Mouse (Mus musculus): ENCODE results near the gene Adpgk. TPM values are rescaled to one million over a fixed set of nuclear protein-coding genes. Genes with fewer than 3 reads are reported as not detected.
A peak's percentile ranks its signal among the peaks of the same experiment; 100 is the strongest.

The Adpgk gene
- polyA plus RNA-seq, 1 experiment: 7.5 TPM

DNA sequence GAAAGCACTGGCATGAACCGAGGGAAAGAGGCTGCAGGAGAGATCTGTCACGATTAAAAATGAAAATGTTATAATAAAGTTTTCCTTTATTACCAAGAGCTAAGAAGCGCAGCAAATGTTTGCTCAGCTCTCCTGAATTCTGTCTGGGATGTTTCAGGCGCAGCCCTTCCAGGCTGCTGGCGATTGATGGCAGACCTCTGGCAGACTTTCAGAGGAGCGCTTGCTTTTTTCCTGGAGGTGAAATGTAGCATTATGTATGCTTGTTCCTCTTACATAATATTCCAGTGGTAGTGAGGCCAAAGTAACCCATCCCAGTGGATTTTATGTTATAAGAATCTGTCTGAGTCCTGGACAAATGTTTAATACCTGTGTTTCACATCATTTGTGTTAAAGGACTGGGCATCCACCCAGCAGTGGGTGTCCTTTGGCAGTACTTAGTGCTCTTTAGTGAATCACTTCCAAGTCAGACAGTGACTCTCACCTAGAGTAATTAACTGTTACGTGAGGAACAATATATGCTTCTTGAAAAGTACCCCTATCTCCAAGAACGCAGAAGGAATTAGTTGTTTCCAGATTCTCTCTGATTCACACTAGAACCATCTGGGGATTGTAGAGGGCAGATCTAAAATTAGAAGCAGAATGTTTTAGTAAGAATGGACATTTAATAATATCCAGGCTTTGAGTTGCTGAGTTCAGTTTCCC is 19.4 kb downstream of the Adpgk start:
- peaks cover 21% of the 10 kb centered on the region for H3K36me3 ChIP-seq (ENCODE audit: control insufficient read depth, insufficient read depth, low read length)
- no peak overlapping the region for H3K27ac ChIP-seq (ENCODE audit: insufficient read depth, low read depth, low read length)
- WGBS: 85% methylated on average over 8 of the region's 8 CpGs
- H3K4me3 ChIP-seq (ENCODE audit: low read depth, low read length): no peak overlapping the region
- H3K27me3 ChIP-seq (ENCODE audit: control insufficient read depth, insufficient read depth, low read length): no peaks in the 10 kb centered on the region
- TF ChIP-seq CTCF (IDR thresholded peaks at IDR 0.05; ENCODE audit: extremely low read depth, insufficient read length, insufficient replicate concordance, low read depth, low read length): no peak
- TF ChIP-seq POLR2A (IDR thresholded peaks at IDR 0.05; ENCODE audit: low read depth, low read length): no peak
- no peaks in the 10 kb centered on the region for H3K4me1 ChIP-seq (ENCODE audit: control insufficient read depth, insufficient read depth, insufficient read length, low read length)

DNA sequence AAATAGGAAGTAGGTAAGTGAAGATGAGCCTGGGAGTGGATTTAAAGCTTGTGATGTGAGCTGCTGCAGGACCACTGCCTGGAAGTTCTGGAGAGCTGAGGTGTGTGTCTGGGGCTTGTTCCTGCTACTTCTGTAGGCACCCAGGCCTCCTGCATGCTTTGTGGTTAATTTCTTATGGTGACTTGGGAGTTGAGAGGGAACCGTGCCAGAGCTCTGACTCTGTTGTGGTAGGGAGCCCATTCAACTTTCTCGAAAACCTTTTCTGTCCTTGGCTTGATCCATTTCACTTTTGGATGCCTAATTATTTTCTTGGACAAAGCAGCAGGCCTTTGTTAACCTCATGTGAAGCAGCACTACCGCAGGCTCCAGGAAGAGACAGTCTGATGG is 19.9 kb downstream of the Adpgk start:
- Histone ChIP-seq H3K36me3 (ENCODE audit: control insufficient read depth, insufficient read depth, low read length) (peaks cover 19% of the 10 kb centered on the region), H3K27me3 (ENCODE audit: control insufficient read depth, insufficient read depth, low read length) (no peaks in the 10 kb centered on the region), H3K27ac (ENCODE audit: insufficient read depth, low read depth, low read length) (no peak overlapping the region), H3K4me3 (ENCODE audit: low read depth, low read length) (no peak overlapping the region), H3K4me1 (ENCODE audit: control insufficient read depth, insufficient read depth, insufficient read length, low read length) (no peaks in the 10 kb centered on the region)
- TF ChIP-seq CTCF (IDR thresholded peaks at IDR 0.05; ENCODE audit: extremely low read depth, insufficient read length, insufficient replicate concordance, low read depth, low read length): no peak
- 80% methylated on average over 3 of the region's 3 CpGs for WGBS

DNA sequence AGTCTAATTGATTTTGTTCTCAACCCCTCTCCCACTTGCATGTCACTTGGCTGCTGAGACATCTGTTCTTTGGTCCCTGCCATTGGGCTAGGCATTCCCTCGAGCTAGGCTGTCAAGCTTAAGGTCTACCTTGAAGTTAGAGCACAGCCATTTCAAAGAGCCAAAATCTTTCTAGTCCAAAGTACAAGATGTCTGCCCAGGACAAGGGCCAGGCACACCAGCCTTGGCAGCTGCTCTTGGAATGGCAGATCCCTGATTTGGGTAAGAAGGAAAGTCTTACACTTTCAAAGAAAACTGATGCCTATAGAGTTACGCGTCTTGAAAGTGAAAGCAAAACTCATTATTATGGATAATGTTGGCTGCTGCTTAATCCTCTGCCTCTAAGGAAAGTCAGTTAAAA is 24.8 kb downstream of the Adpgk start:
- Histone ChIP-seq H3K27ac (ENCODE audit: insufficient read depth, low read depth, low read length) (no peak overlapping the region), H3K36me3 (ENCODE audit: control insufficient read depth, insufficient read depth, low read length) (peaks cover 18% of the 10 kb centered on the region), H3K4me1 (ENCODE audit: control insufficient read depth, insufficient read depth, insufficient read length, low read length) (peaks cover 2% of the 10 kb centered on the region; the same call in 1 of the 2 replicates), H3K27me3 (ENCODE audit: control insufficient read depth, insufficient read depth, low read length) (no peaks in the 10 kb centered on the region), H3K4me3 (ENCODE audit: low read depth, low read length) (peak overlapping the region; percentile 20; the same call in 1 of the 2 replicates)
- WGBS: 30% methylated on average over 3 of the region's 3 CpGs
- TF ChIP-seq POLR2A (IDR thresholded peaks at IDR 0.05; ENCODE audit: low read depth, low read length): no peak
- TF ChIP-seq CTCF (IDR thresholded peaks at IDR 0.05; ENCODE audit: extremely low read depth, insufficient read length, insufficient replicate concordance, low read depth, low read length): no peak

DNA sequence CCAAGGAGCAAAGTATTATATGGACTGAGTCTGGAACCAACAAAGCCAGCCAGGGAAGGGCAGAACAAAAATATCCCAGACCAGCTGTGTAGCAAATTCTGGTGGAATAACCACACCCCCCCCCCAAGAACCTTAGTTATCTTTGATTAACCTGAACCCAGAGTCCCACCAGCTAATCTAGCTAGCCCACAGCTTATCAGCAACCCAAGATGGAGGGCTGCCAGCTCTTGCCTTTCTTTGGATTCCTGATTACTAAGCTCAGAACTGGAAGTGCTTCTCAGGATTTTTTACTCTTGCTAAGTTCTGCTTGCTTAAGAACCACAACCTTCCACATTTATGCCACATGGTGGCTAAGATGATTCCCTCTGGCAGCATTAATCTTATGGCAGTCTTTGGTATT is 33.0 kb downstream of the Adpgk start:
- Histone ChIP-seq H3K27ac (ENCODE audit: insufficient read depth, low read depth, low read length) (no peak overlapping the region), H3K27me3 (ENCODE audit: control insufficient read depth, insufficient read depth, low read length) (no peaks in the 10 kb centered on the region), H3K4me1 (ENCODE audit: control insufficient read depth, insufficient read depth, insufficient read length, low read length) (no peaks in the 10 kb centered on the region), H3K36me3 (ENCODE audit: control insufficient read depth, insufficient read depth, low read length) (peaks cover 15% of the 10 kb centered on the region), H3K4me3 (ENCODE audit: low read depth, low read length) (no peak overlapping the region)
- TF ChIP-seq CTCF (IDR thresholded peaks at IDR 0.05; ENCODE audit: extremely low read depth, insufficient read length, insufficient replicate concordance, low read depth, low read length) (no peak), POLR2A (IDR thresholded peaks at IDR 0.05; ENCODE audit: low read depth, low read length) (no peak)

DNA sequence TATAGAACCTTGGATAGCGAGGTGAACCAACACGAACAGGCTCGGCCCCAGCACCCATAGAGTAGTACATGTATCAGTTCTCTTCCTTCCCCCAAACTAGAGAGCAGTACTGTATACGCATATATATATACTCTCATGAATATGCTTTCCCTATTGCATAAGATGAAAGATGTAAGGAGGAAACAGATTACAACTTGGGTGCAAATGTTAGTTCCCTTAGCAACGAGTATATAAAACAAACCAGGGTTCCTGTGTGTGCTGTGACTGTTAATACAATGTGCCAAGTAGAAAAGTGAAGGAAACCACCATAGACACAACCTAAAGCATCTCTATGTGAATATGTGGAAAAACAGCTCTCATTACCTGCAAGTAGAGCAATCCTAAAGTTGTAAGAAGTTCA is 38.7 kb downstream of the Adpgk start:
- no peaks in the 10 kb centered on the region for H3K27me3 ChIP-seq (ENCODE audit: control insufficient read depth, insufficient read depth, low read length)
- no peak overlapping the region for H3K4me3 ChIP-seq (ENCODE audit: low read depth, low read length)
- H3K27ac ChIP-seq (ENCODE audit: insufficient read depth, low read depth, low read length): no peak overlapping the region
- peaks cover 6% of the 10 kb centered on the region; the same call in 1 of the 2 replicates for H3K36me3 ChIP-seq (ENCODE audit: control insufficient read depth, insufficient read depth, low read length)
- 87% methylated on average over 5 of the region's 5 CpGs for WGBS
- TF ChIP-seq POLR2A (IDR thresholded peaks at IDR 0.05; ENCODE audit: low read depth, low read length): no peak
- TF ChIP-seq CTCF (IDR thresholded peaks at IDR 0.05; ENCODE audit: extremely low read depth, insufficient read length, insufficient replicate concordance, low read depth, low read length): no peak
- H3K4me1 ChIP-seq (ENCODE audit: control insufficient read depth, insufficient read depth, insufficient read length, low read length): no peaks in the 10 kb centered on the region

DNA sequence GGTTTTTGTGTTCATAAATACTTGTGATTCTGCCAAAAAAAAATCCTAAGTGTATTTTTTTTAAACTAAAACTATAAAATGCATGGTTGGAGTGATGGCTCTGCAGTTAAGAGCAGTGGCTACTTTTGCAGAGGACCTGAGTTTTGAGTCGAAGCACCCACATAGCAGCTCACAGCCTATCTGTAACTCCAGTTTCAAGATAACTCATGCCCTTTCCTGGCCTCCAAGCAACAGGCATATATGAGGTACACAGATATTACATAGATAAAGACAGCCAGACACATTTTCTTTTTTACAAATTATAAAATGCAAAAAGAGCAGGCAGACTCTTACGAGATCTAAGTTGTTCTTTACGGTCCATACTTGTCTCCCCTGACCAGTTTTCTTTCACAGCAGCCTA is 45.2 kb downstream of the Adpgk start:
- 80% methylated on average over 3 of the region's 3 CpGs for WGBS
- Histone ChIP-seq H3K27ac (ENCODE audit: insufficient read depth, low read depth, low read length) (no peak overlapping the region), H3K27me3 (ENCODE audit: control insufficient read depth, insufficient read depth, low read length) (no peaks in the 10 kb centered on the region), H3K4me1 (ENCODE audit: control insufficient read depth, insufficient read depth, insufficient read length, low read length) (no peaks in the 10 kb centered on the region), H3K36me3 (ENCODE audit: control insufficient read depth, insufficient read depth, low read length) (peaks cover 2% of the 10 kb centered on the region; the same call in 1 of the 2 replicates), H3K4me3 (ENCODE audit: low read depth, low read length) (no peak overlapping the region)
- TF ChIP-seq POLR2A (IDR thresholded peaks at IDR 0.05; ENCODE audit: low read depth, low read length) (no peak), CTCF (IDR thresholded peaks at IDR 0.05; ENCODE audit: extremely low read depth, insufficient read length, insufficient replicate concordance, low read depth, low read length) (no peak)

DNA sequence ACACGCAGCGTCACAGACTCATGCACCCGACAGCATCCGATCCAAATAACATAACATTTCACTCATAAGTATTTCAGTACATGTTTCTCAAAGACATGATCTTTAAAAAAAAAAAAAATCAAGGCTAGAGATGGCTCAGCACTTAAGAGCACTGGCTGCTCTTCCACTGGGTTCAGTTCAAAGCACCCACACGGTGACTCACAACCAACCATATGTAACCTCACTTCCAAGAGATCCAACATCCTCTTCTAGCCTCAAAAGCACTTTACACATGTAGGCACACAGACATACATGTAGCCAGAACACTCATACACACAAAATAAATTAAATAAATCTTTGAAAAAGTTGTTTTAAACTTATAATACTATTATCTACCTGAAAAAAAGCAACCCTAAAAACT is 46.5 kb downstream of the Adpgk start:
- 95% methylated on average over 5 of the region's 5 CpGs for WGBS
- H3K27ac ChIP-seq (ENCODE audit: insufficient read depth, low read depth, low read length): no peak overlapping the region
- TF ChIP-seq POLR2A (IDR thresholded peaks at IDR 0.05; ENCODE audit: low read depth, low read length) (no peak), CTCF (IDR thresholded peaks at IDR 0.05; ENCODE audit: extremely low read depth, insufficient read length, insufficient replicate concordance, low read depth, low read length) (no peak)

More for the DNA sequence above, 46.5 kb downstream of the Adpgk start:
- peaks cover 2% of the 10 kb centered on the region; the same call in 1 of the 2 replicates for H3K36me3 ChIP-seq (ENCODE audit: control insufficient read depth, insufficient read depth, low read length)
- no peak overlapping the region for H3K4me3 ChIP-seq (ENCODE audit: low read depth, low read length)
- H3K27me3 ChIP-seq (ENCODE audit: control insufficient read depth, insufficient read depth, low read length): no peaks in the 10 kb centered on the region
- no peaks in the 10 kb centered on the region for H3K4me1 ChIP-seq (ENCODE audit: control insufficient read depth, insufficient read depth, insufficient read length, low read length)

Data from small intestine, adult 2 months (tissue).